Mouse (Mus musculus): ENCODE measurements around the gene Lmo3.

Gene Lmo3

GRCm38 (mm10) chr6:138581734-138582505 is at the start of gene Lmo3:
Gene Lmo3 (minus strand): TSS chr6:138581968.
- DNase-seq (ENCODE audit: low spot score in 2 of 2), result no peak

GRCm38 (mm10) chr6:138620786-138621185 is 39.0 kb upstream of the Lmo3 start:
- no peak for DNase-seq (ENCODE audit: low spot score in 2 of 2)

GRCm38 (mm10) chr6:138618396-138618795 is 36.6 kb upstream of the Lmo3 start:
- no peak for DNase-seq (ENCODE audit: low spot score in 2 of 2)

GRCm38 (mm10) chr6:138597016-138597415 is 15.2 kb upstream of the Lmo3 start:
- DNase-seq (ENCODE audit: low spot score in 2 of 2), result no peak

GRCm38 (mm10) chr6:138595991-138596698 is 14.4 kb upstream of the Lmo3 start:
- DNase-seq (ENCODE audit: low spot score in 2 of 2), result no peak

- DNase-seq (ENCODE audit: low spot score in 2 of 2), result no peak
Observed at GRCm38 (mm10) chr6:138583314-138583713, 1.5 kb upstream of the Lmo3 start.

GRCm38 (mm10) chr6:138582506-138583000 is 785 bp upstream of the Lmo3 start:
- no peak for DNase-seq (ENCODE audit: low spot score in 2 of 2)

- no peak for DNase-seq (ENCODE audit: low spot score in 2 of 2)
Observed at GRCm38 (mm10) chr6:138580491-138581076, 1.2 kb downstream of the Lmo3 start.

GRCm38 (mm10) chr6:138563416-138563815 is 18.4 kb downstream of the Lmo3 start:
- DNase-seq (ENCODE audit: low spot score in 2 of 2), result no peak

- DNase-seq (ENCODE audit: low spot score in 2 of 2), result no peak
Observed at GRCm38 (mm10) chr6:138552144-138552543, 29.6 kb downstream of the Lmo3 start.

- no peak for DNase-seq (ENCODE audit: low spot score in 2 of 2)
Observed at GRCm38 (mm10) chr6:138534879-138535278, 46.9 kb downstream of the Lmo3 start.

- DNase-seq (ENCODE audit: low spot score in 2 of 2), result no peak
Observed at GRCm38 (mm10) chr6:138506642-138507041, 75.1 kb downstream of the Lmo3 start.

GRCm38 (mm10) chr6:138503946-138504345 is 77.8 kb downstream of the Lmo3 start:
- DNase-seq (ENCODE audit: low spot score in 2 of 2), result no peak

- DNase-seq (ENCODE audit: low spot score in 2 of 2), result no peak
Observed at GRCm38 (mm10) chr6:138482834-138483233, 98.9 kb downstream of the Lmo3 start.

- DNase-seq (ENCODE audit: low spot score in 2 of 2), result peak; percentile 42 to 74
Observed at GRCm38 (mm10) chr6:138477611-138478010, 104.2 kb downstream of the Lmo3 start.

- DNase-seq (ENCODE audit: low spot score in 2 of 2), result no peak
Observed at GRCm38 (mm10) chr6:138469204-138469603, 112.6 kb downstream of the Lmo3 start.

- no peak for DNase-seq (ENCODE audit: low spot score in 2 of 2)
Observed at GRCm38 (mm10) chr6:138444515-138445048, 137.2 kb downstream of the Lmo3 start.

GRCm38 (mm10) chr6:138437351-138437750 is 144.4 kb downstream of the Lmo3 start:
- no peak for DNase-seq (ENCODE audit: low spot score in 2 of 2)

- no peak for DNase-seq (ENCODE audit: low spot score in 2 of 2)
Observed at GRCm38 (mm10) chr6:138436813-138437212, 145.0 kb downstream of the Lmo3 start.

GRCm38 (mm10) chr6:138427394-138427793 is 154.4 kb downstream of the Lmo3 start:
- no peak for DNase-seq (ENCODE audit: low spot score in 2 of 2)

GRCm38 (mm10) chr6:138426894-138427293 is 154.9 kb downstream of the Lmo3 start:
- DNase-seq (ENCODE audit: low spot score in 2 of 2), result no peak

- DNase-seq (ENCODE audit: low spot score in 2 of 2), result no peak
Observed at GRCm38 (mm10) chr6:138424514-138425225, 157.1 kb downstream of the Lmo3 start.
